Mouse (Mus musculus) kidney, adult 2 months (tissue): ENCODE data around the gene Iqcf1.

Experiments
- CTCF ChIP-seq: fragments of 200-500 bp; conservative IDR thresholded peaks from 2 replicates; pipeline ENCODE4 v1.5.1; 2011; ENCODE audit warnings: low read depth, mild to moderate bottlenecking, control low read depth, low read length, moderate library complexity, mixed read lengths; ENCODE audit not compliant: insufficient read depth, insufficient read length
- POLR2A ChIP-seq: fragments of 200-500 bp; IDR thresholded peaks from one replicate; pipeline ENCODE4 v1.6.1; 2011; ENCODE audit warnings: low read depth, low read length, control low read depth

- TF ChIP-seq POLR2A (no peak), CTCF (no peak)
These were observed 22.1 kb upstream of the Iqcf1 start for GRCm38 (mm10) chr9:106477649-106478048.
